Mouse (Mus musculus) hindbrain, postnatal 0 days (tissue): ENCODE measurements around the gene Gm10134. TPM values are rescaled to one million over a fixed set of nuclear protein-coding genes. Genes with fewer than 3 reads are reported as not detected.
A peak's percentile ranks its signal among the peaks of the same experiment; 100 is the strongest.

ENCODE experiments used
- ATAC-seq: fragments of 200-750 bp; cut with Nextera tagmentation; 2 replicates; pipeline ENCODE4 v1.8.0; 2017; ENCODE audit warnings: mild to moderate bottlenecking, moderate TSS enrichment, moderate library complexity
- DNase-seq: peaks from one replicate; pipeline ENCODE4 v3.0.0-alpha.2; 2015; ENCODE audit warnings: low spot score
- H3K27ac ChIP-seq: fragments of 300-500 bp; sonication (generic); 2 replicates; pipeline ENCODE4 v1.5.1; 2014; ENCODE audit warnings: mild to moderate bottlenecking
- H3K27me3 ChIP-seq: fragments of 300-500 bp; sonication (generic); 2 replicates; pipeline ENCODE4 v1.6.1; 2014; ENCODE audit warnings: low read length, mixed read lengths; ENCODE audit not compliant: insufficient read depth
- H3K36me3 ChIP-seq: fragments of 300-500 bp; sonication (generic); 2 replicates; pipeline ENCODE4 v1.6.1; 2014; ENCODE audit warnings: low read length, mixed read lengths; ENCODE audit not compliant: insufficient read depth
- H3K4me1 ChIP-seq: fragments of 300-500 bp; sonication (generic); 2 replicates; pipeline ENCODE4 v1.6.1; 2014; ENCODE audit warnings: antibody characterized with exemption, low read length, mixed read lengths; ENCODE audit not compliant: insufficient read depth
- H3K4me2 ChIP-seq: fragments of 300-500 bp; sonication (generic); 2 replicates; pipeline ENCODE4 v1.6.1; 2014; ENCODE audit warnings: low read depth, mild to moderate bottlenecking, low read length, moderate library complexity, mixed read lengths
- H3K4me3 ChIP-seq: fragments of 300-500 bp; sonication (generic); 2 replicates; pipeline ENCODE4 v1.5.1; 2014; ENCODE audit warnings: low read length
- H3K9ac ChIP-seq: fragments of 300-500 bp; sonication (generic); replicated peaks from 2 replicates; pipeline ENCODE4 v1.6.1; 2014; ENCODE audit warnings: mild to moderate bottlenecking, low read length, moderate library complexity, mixed read lengths
- H3K9me3 ChIP-seq: fragments of 300-500 bp; sonication (generic); 2 replicates; pipeline ENCODE4 v1.6.1; 2016; ENCODE audit warnings: low read length, mixed read lengths
- CTCF ChIP-seq: IDR thresholded peaks from 2 replicates; pipeline ENCODE4 v1.5.1; 2016; ENCODE audit warnings: antibody characterized with exemption, control low read depth, low read depth
- WGBS: fragments of 180-500 bp; shearing (Covaris S2); extraction: QIAGEN DNeasy Blood & Tissue Kit; methylation state at CpG from one replicate; pipeline ENCODE4 v1.1.7; 2014; 5-methylcytosine and 5-hydroxymethylcytosine counted together
- polyA plus RNA-seq: library from polyadenylated mRNA; unstranded; fragments of >200 nt; fragmentation: Nextera tagmentation; extraction: Ambion mirVana; gene quantifications from 2 replicates; pipeline ENCODE4 v1.2.1, GENCODE M21; 2015
- total RNA-seq: library from RNA; depleted of rRNA; stranded (reverse); fragments of >200 nt; gene quantifications from 2 replicates; pipeline ENCODE4 v1.2.3, GENCODE M21; 2014

The Gm10134 gene
- total and polyA plus RNA-seq, 2 experiments from 2014 or later = 4.8 TPM; not detected in 1

DNA sequence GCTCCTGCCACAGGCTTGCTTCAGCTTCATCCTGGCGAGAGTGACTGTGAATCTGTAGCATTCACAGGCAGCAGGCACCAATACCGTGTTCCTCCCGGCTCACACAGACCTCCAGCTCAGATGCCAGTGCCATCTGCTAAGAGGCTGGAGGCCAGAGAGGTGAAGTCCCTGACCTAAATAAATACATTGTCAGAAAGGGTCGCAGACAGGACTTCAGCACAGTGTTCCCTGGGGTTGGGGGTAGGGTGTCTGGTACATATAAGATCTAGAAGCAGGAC lies 29.3 kb downstream of the Gm10134 start:
- ATAC-seq = no peak
- peaks cover 66% of the 10 kb centered on the region for H3K4me1 ChIP-seq
- peak overlapping the region; percentile 61; the same call in 1 of the 2 replicates for H3K4me3 ChIP-seq
- DNase-seq = no peak
- no peak for TF ChIP-seq CTCF
- H3K27me3 ChIP-seq = no peaks in the 10 kb centered on the region
- H3K9me3 ChIP-seq = no peaks in the 10 kb centered on the region
- WGBS = 15% methylated on average over 4 of the region's 4 CpGs
- H3K9ac ChIP-seq = peak overlapping the region; percentile 77
- peak overlapping the region; percentile 91 for H3K27ac ChIP-seq
- H3K4me2 ChIP-seq = peak overlapping the region; percentile 72
- H3K36me3 ChIP-seq = no peaks in the 10 kb centered on the region

GRCm38 (mm10) chr2:28535650-28536049 lies 29.8 kb downstream of the Gm10134 start:
- DNase-seq = peak; percentile 65
- WGBS = 13% methylated on average over 7 of the region's 7 CpGs
- no peaks in the 10 kb centered on the region for H3K27me3 ChIP-seq
- no peaks in the 10 kb centered on the region for H3K9me3 ChIP-seq
- H3K4me2 ChIP-seq = peak overlapping the region; percentile 72
- no peaks in the 10 kb centered on the region for H3K36me3 ChIP-seq
- H3K4me3 ChIP-seq = no peak overlapping the region
- peak overlapping the region; percentile 21; the same call in 1 of the 2 replicates for H3K9ac ChIP-seq
- no peak for ATAC-seq
- peaks cover 67% of the 10 kb centered on the region for H3K4me1 ChIP-seq
- H3K27ac ChIP-seq = peak overlapping the region; percentile 91
- no peak for TF ChIP-seq CTCF

DNA sequence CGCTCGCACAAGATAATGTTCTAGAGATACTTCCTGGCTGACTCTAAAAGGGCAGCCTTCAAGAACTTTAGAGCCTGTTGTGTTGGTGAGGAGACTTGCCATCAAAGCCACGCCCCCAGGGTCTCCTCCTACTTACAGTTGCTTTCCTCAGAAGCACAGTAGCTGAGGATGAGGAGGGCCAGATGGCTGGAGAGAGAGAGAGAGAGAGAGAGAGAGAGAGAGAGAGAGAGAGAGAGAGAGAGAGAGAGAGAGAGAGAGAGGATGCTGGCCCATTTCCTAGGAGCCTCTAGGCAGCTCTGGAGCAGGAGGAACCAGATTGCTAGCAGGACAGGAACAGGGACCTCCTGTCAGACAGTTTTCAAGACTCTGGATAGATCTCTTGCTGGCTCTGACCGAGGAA lies 30.3 kb downstream of the Gm10134 start:
- 72% methylated on average over 4 of the region's 4 CpGs for WGBS
- no peaks in the 10 kb centered on the region for H3K36me3 ChIP-seq
- H3K9ac ChIP-seq = no peak overlapping the region; the same call in 1 of the 2 replicates
- DNase-seq (no peak), ATAC-seq (no peak)
- peaks cover 70% of the 10 kb centered on the region for H3K4me1 ChIP-seq
- H3K27me3 ChIP-seq = no peaks in the 10 kb centered on the region
- no peaks in the 10 kb centered on the region for H3K9me3 ChIP-seq
- no peak overlapping the region for H3K4me3 ChIP-seq
- peak overlapping the region; percentile 72; the same call in 1 of the 2 replicates for H3K4me2 ChIP-seq
- TF ChIP-seq CTCF = no peak
- H3K27ac ChIP-seq = peak overlapping the region; percentile 91

DNA sequence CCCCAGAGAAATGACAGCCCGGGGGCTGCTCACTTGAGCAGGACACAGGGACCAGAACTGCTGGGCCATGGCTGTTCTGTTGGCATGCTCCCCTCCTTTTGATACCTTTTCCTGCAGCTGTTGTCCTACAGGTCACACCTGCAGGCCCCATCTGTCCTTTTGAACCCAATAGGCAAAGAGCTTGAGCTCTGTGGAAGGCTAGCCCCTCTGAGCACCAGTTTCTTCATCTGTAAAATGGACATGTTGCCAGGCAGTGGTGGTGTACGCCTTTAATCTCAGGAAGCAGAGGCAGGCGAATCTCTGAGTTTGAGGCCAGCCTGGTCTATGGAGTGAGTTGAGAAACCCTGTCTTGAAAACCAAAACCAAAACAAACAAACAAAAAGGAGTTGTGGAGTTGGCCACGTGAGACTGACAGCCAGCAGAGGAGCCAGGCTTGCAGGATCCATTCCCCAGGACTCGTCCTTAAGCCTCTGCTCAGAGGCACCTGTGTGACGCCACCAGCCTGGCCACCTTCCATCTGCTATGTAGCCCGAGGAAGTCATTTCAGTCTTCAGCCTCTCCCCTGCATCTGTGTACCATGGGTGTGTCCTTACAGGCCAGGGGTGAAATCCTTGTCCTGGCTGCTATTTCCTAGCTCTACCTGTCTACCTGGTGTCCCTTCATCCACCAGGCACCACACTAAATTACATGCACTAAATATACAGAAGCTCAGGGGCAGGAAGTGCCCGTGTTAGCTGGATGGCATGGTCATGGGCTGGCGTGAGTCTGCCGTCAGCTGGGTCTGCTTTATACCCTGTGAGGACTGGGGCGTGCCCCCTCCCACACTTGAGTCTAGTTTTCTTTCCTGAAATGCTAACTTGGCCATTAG lies 31.1 kb downstream of the Gm10134 start:
- Histone ChIP-seq H3K9ac (no peak overlapping the region), H3K27me3 (no peaks in the 10 kb centered on the region), H3K4me2 (0 out of 2 replicates have a peak overlapping the region, but pooled peaks have one; percentile 13), H3K27ac (peak overlapping the region; percentile 86), H3K36me3 (peaks cover under 1% of the 10 kb centered on the region), H3K9me3 (no peaks in the 10 kb centered on the region), H3K4me1 (peaks cover 70% of the 10 kb centered on the region), H3K4me3 (no peak overlapping the region)
- ATAC-seq (no peak), DNase-seq (no peak)
- no peak for TF ChIP-seq CTCF
- WGBS = 52% methylated on average over 11 of the region's 11 CpGs

DNA sequence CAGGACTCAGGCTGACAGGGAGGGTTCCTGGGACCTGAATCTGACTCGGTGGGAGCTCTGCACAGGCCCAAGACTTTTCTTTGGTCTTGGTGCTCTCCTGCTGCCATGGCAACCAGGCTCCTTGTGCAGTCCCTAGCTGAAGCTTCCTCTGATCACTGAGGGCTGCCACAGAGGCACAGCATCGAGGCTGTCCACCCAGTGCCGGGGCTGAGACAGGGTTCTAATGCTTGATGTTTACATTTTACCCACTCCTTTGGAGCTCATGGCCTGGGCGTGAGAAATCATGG lies 31.7 kb downstream of the Gm10134 start:
- Histone ChIP-seq H3K27me3 (no peaks in the 10 kb centered on the region), H3K9me3 (no peaks in the 10 kb centered on the region), H3K27ac (peak overlapping the region; percentile 86), H3K36me3 (peaks cover 6% of the 10 kb centered on the region), H3K4me2 (0 out of 2 replicates have a peak overlapping the region, but pooled peaks have one; percentile 13), H3K9ac (peak overlapping the region; percentile 24; the same call in 1 of the 2 replicates), H3K4me3 (no peak overlapping the region), H3K4me1 (peaks cover 65% of the 10 kb centered on the region)
- TF ChIP-seq CTCF = no peak
- DNase-seq (peak; percentile 53), ATAC-seq (no peak)
- WGBS = 20% methylated on average over 4 of the region's 4 CpGs

DNA sequence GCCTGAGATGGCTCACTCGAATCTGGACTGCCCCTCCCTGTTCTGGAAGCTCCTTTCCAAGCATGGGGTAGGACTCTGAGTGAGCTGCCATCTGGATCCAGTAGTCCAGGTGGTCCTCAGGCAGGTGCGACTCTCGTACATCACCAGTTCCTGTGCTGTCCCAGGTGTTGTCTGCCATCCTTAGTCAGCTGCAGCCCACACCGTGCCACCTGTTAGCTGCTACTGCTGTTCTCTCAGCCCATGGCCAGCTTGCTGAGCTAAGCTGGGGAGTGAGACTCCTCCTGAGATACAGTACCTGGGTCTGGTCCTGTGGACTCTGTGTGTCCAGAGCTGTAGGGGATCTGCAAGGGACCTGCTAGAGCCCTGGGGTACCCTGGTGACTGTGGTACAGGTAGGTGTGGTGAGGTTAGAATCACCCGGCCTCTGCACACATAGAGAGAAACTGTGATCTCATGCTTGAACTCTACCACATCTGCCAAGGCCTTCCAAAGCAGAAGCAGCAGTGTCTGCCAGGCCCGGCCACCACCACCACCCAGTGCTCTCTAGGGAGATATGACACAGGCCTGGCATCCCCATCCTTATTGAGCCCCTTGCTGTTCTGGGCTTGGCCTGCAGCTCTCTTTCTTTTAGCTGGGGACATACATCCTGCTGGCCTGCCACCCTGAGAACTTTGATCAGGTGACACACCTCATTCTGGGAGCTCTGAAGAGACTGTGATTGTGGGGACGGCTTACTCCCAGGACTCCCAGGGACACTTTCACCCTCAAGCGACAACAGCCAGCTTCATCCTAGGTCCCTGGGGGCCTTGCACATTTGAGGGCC lies 32.3 kb downstream of the Gm10134 start:
- no peak for ATAC-seq
- Histone ChIP-seq H3K27me3 (no peaks in the 10 kb centered on the region), H3K4me2 (0 out of 2 replicates have a peak overlapping the region, but pooled peaks have one; percentile 23), H3K27ac (peak overlapping the region; percentile 86), H3K4me3 (no peak overlapping the region), H3K9ac (peak overlapping the region; percentile 33; the same call in 1 of the 2 replicates), H3K4me1 (peaks cover 61% of the 10 kb centered on the region), H3K36me3 (peaks cover 11% of the 10 kb centered on the region), H3K9me3 (no peaks in the 10 kb centered on the region)
- WGBS = 46% methylated on average over 8 of the region's 8 CpGs
- DNase-seq = no peak
- TF ChIP-seq CTCF = no peak
